Mouse (Mus musculus) stomach, embryonic 16.5 days (tissue): ENCODE data around the gene Prkx. TPM values are rescaled to one million over a fixed set of nuclear protein-coding genes. Genes with fewer than 3 reads are reported as not detected.
A peak's percentile ranks its signal among the peaks of the same experiment; 100 is the strongest.

ENCODE experiments used
- ATAC-seq: fragments of 200-750 bp; cut with Nextera tagmentation; 2 replicates; pipeline ENCODE4 v1.8.0; 2017; ENCODE audit warnings: moderate number of reproducible peaks, moderate TSS enrichment; ENCODE audit not compliant: insufficient read depth, low FRiP score
- H3K27ac ChIP-seq: fragments of 300-500 bp; sonication (generic); 2 replicates; pipeline ENCODE4 v1.5.1; 2014; ENCODE audit warnings: low read length
- H3K27me3 ChIP-seq: fragments of 300-500 bp; sonication (generic); 2 replicates; pipeline ENCODE4 v1.6.1; 2014; ENCODE audit warnings: low read length, control low read depth, mixed read lengths; ENCODE audit not compliant: control insufficient read depth, insufficient read depth
- H3K36me3 ChIP-seq: fragments of 300-500 bp; sonication (generic); 2 replicates; pipeline ENCODE4 v1.6.1; 2014; ENCODE audit warnings: low read length; ENCODE audit not compliant: control insufficient read depth, insufficient read depth
- H3K4me1 ChIP-seq: fragments of 300-500 bp; sonication (generic); 2 replicates; pipeline ENCODE4 v1.6.1; 2014; ENCODE audit warnings: low read length, control low read depth, mixed read lengths; ENCODE audit not compliant: control insufficient read depth, insufficient read depth
- H3K4me2 ChIP-seq: fragments of 300-500 bp; sonication (generic); 2 replicates; pipeline ENCODE4 v1.6.1; 2014; ENCODE audit warnings: low read depth, low read length, mixed read lengths
- H3K4me3 ChIP-seq: fragments of 300-500 bp; sonication (generic); replicated peaks from 2 replicates; pipeline ENCODE4 v1.5.1; 2014; ENCODE audit warnings: mild to moderate bottlenecking, low read length
- H3K9ac ChIP-seq: fragments of 300-500 bp; sonication (generic); 2 replicates; pipeline ENCODE4 v1.6.1; 2014; ENCODE audit warnings: low read length
- H3K9me3 ChIP-seq: fragments of 300-500 bp; sonication (generic); replicated peaks from 2 replicates; pipeline ENCODE4 v1.6.1; 2016; ENCODE audit warnings: low read length, control low read depth; ENCODE audit not compliant: control insufficient read depth
- WGBS: fragments of 180-500 bp; shearing (Covaris S2); extraction: QIAGEN DNeasy Blood & Tissue Kit; methylation state at CpG from one replicate; pipeline ENCODE4 v1.1.7; 2014; 5-methylcytosine and 5-hydroxymethylcytosine counted together
- polyA plus RNA-seq: library from polyadenylated mRNA; unstranded; fragments of >200 nt; fragmentation: Nextera tagmentation; extraction: Ambion mirVana; gene quantifications from 2 replicates; pipeline ENCODE4 v1.2.1, GENCODE M21; 2015

Prkx gene
- 11.9 and 13.3 TPM in 2 replicates for polyA plus RNA-seq

GRCm38 (mm10) chrX:77796238-77796835 is at the start of gene Prkx:
Gene Prkx (minus strand): TSS chrX:77796278.
- Histone ChIP-seq H3K36me3 (no peaks in the 10 kb centered on the region), H3K9ac (peak within 1 kb of the TSS; percentile 72), H3K27ac (peak within 1 kb of the TSS; percentile 86), H3K9me3 (no peaks in the 10 kb centered on the region), H3K27me3 (no peaks in the 10 kb centered on the region), H3K4me2 (peak within 1 kb of the TSS; percentile 59), H3K4me1 (0 out of 2 replicates have a peak, but pooled peaks cover 4% of the 10 kb centered on the region), H3K4me3 (peak within 1 kb of the TSS; percentile 62)
- WGBS = 18% methylated on average over 17 of the region's 19 CpGs
- peak; percentile 75; the same call in 1 of the 2 replicates for ATAC-seq

DNA sequence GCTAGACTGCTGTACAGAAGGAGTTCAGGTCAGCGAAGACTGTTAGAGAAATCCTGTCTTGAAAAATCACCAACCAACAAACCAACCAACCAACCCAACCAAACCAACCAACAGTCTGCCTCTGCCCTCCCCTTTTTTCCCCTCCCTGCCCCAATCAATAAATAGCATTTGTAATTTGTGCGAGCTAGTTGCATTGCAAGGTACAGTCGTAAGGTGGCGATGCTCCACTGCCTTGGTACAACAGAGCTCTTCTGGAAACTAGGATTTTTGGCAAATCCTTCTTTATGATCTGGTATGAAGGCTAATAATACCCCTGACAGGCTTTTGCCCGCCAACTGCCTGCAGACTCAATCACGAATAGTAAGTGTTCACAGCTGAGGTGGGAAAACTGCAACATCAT is 16.0 kb upstream of the Prkx start:
- H3K4me3 ChIP-seq = no peak overlapping the region
- no peak overlapping the region for H3K9ac ChIP-seq
- no peak overlapping the region for H3K4me2 ChIP-seq
- H3K9me3 ChIP-seq = no peaks in the 10 kb centered on the region
- H3K27me3 ChIP-seq = no peaks in the 10 kb centered on the region
- WGBS = 56% methylated on average over 6 of the region's 6 CpGs
- no peak for ATAC-seq
- no peaks in the 10 kb centered on the region for H3K36me3 ChIP-seq
- H3K27ac ChIP-seq = no peak overlapping the region
- H3K4me1 ChIP-seq = no peaks in the 10 kb centered on the region

DNA sequence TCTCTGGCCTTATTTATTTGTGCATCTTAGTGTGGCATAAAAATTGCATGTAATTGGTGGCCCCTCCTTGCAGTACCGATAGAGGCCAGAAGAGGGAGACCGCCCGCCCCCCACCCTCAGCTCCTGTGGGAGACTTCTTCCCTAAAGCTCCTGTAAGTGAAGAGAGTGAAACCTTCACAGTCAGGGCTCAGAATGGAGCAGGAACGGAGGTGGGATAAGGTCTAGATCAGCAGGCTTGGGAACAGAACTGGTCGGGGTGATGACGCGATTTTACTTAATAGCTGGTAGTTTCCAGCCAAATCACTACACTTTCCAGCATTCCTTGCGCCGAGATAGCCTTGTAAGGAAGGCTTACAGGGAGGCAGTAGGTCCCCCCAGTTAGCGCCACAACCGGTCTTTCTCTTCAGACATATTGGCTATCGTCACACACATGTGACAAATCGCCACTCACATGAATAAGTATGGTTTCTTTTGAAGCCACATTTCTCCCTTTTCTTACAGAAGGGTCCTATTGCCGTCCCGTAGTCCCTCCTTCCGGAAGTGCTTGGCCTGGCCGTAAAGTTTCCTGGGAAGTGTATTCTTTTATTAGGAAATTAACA is 14.6 kb upstream of the Prkx start:
- peak; percentile 81 for ATAC-seq
- Histone ChIP-seq H3K4me2 (peak overlapping the region; percentile 42), H3K27ac (peak overlapping the region; percentile 36), H3K27me3 (no peaks in the 10 kb centered on the region), H3K9me3 (no peaks in the 10 kb centered on the region), H3K9ac (peak overlapping the region; percentile 56), H3K36me3 (no peaks in the 10 kb centered on the region), H3K4me1 (no peaks in the 10 kb centered on the region), H3K4me3 (peak overlapping the region; percentile 46)
- 20% methylated on average over 17 of the region's 17 CpGs for WGBS

- Histone ChIP-seq H3K4me2 (no peak overlapping the region), H3K27ac (no peak overlapping the region), H3K4me3 (no peak overlapping the region), H3K4me1 (no peaks in the 10 kb centered on the region), H3K36me3 (no peaks in the 10 kb centered on the region), H3K9ac (no peak overlapping the region), H3K9me3 (no peaks in the 10 kb centered on the region), H3K27me3 (no peaks in the 10 kb centered on the region)
- no peak for ATAC-seq
- 15% methylated on average over 2 of the region's 2 CpGs for WGBS
These were observed 12.5 kb upstream of the Prkx start for GRCm38 (mm10) chrX:77808602-77809001.

GRCm38 (mm10) chrX:77802293-77802692 is 6.2 kb upstream of the Prkx start:
- Histone ChIP-seq H3K4me2 (no peak overlapping the region), H3K9me3 (no peaks in the 10 kb centered on the region), H3K36me3 (no peaks in the 10 kb centered on the region), H3K9ac (no peak overlapping the region), H3K27ac (no peak overlapping the region), H3K27me3 (no peaks in the 10 kb centered on the region), H3K4me1 (no peaks in the 10 kb centered on the region), H3K4me3 (no peak overlapping the region)
- 74% methylated on average over 2 of the region's 2 CpGs for WGBS
- no peak for ATAC-seq

GRCm38 (mm10) chrX:77801543-77801942 is 5.5 kb upstream of the Prkx start:
- Histone ChIP-seq H3K36me3 (no peaks in the 10 kb centered on the region), H3K4me1 (no peaks in the 10 kb centered on the region), H3K9me3 (no peaks in the 10 kb centered on the region), H3K4me2 (no peak overlapping the region), H3K9ac (no peak overlapping the region), H3K27me3 (no peaks in the 10 kb centered on the region), H3K27ac (no peak overlapping the region), H3K4me3 (no peak overlapping the region)
- ATAC-seq = no peak
- WGBS = 37% methylated on average over 1 of the region's 1 CpGs

- no peak for ATAC-seq
- H3K9ac ChIP-seq = no peak overlapping the region
- H3K4me3 ChIP-seq = no peak overlapping the region
- H3K27ac ChIP-seq = no peak overlapping the region
- H3K27me3 ChIP-seq = no peaks in the 10 kb centered on the region
- H3K4me1 ChIP-seq = no peaks in the 10 kb centered on the region
- H3K9me3 ChIP-seq = no peaks in the 10 kb centered on the region
- H3K36me3 ChIP-seq = no peaks in the 10 kb centered on the region
- 72% methylated on average over 3 of the region's 3 CpGs for WGBS
- no peak overlapping the region for H3K4me2 ChIP-seq
These were observed 3.5 kb upstream of the Prkx start for GRCm38 (mm10) chrX:77799554-77799953.

DNA sequence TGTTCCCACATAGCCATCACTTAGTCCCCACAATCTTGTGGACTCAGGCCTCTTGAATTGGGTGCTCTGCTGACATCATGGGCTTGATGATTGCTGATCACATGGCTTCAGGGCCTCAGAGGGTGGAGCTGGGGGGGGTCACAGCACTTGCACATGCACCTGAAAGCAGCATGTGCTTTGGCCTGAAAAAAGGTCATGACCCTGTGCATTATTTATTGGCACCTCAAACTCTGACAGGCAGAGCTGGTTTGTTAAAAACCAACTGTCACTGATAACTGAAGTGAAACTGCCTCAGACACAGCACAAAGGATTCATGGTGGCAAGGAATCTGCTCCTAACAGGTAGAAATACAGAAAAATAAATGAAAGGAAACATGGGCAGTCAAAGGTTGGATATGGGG is 1.7 kb upstream of the Prkx start:
- no peak overlapping the region for H3K9ac ChIP-seq
- H3K27me3 ChIP-seq = no peaks in the 10 kb centered on the region

DNA sequence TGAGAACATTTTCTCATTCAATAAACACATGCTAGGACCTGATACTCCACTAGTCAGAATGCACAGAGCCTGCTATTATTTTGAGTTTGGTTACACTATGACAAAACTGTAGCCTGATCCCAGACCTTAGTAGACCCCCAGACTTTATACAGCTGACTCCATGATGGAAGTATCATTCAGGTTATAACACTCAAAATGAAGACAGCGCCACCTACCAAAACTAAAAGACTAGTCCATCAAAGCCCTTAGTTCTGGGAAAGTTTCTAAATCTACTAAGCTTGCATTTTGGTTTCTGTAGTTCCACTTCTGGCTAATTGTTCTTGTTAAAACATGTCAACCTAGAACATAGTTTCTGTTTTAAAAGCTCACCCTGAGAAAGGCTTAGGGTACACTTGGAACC is 838 bp upstream of the Prkx start:
- Histone ChIP-seq H3K9ac (no peak overlapping the region), H3K4me2 (peak overlapping the region; percentile 56; the same call in 1 of the 2 replicates), H3K4me3 (no peak overlapping the region), H3K36me3 (no peaks in the 10 kb centered on the region), H3K9me3 (no peaks in the 10 kb centered on the region), H3K27ac (peak overlapping the region; percentile 86; the same call in 1 of the 2 replicates), H3K27me3 (no peaks in the 10 kb centered on the region), H3K4me1 (0 out of 2 replicates have a peak, but pooled peaks cover 4% of the 10 kb centered on the region)
- ATAC-seq = no peak
- 60% methylated on average over 1 of the region's 1 CpGs for WGBS

More for the DNA sequence above, 1.7 kb upstream of the Prkx start:
- Histone ChIP-seq H3K4me2 (no peak overlapping the region), H3K27ac (no peak overlapping the region), H3K36me3 (no peaks in the 10 kb centered on the region), H3K4me3 (no peak overlapping the region), H3K4me1 (0 out of 2 replicates have a peak, but pooled peaks cover 4% of the 10 kb centered on the region), H3K9me3 (no peaks in the 10 kb centered on the region)
- no peak for ATAC-seq
